Mouse (Mus musculus) bone marrow, adult 2 months (tissue): Measurements from ENCODE around the gene Ifngr2. TPM values are rescaled to one million over a fixed set of nuclear protein-coding genes. Genes with fewer than 3 reads are reported as not detected.

Experiments
- H3K27ac ChIP-seq: fragments of 200-500 bp; 2 replicates; pipeline ENCODE4 v1.5.1; 2012; ENCODE audit warnings: low read depth, mild to moderate bottlenecking, control low read depth, inconsistent platforms, low read length; ENCODE audit not compliant: control insufficient read depth, poor library complexity, insufficient read depth
- H3K4me1 ChIP-seq: fragments of 200-500 bp; 2 replicates; pipeline ENCODE4 v1.6.1; 2011; ENCODE audit warnings: low read length; ENCODE audit not compliant: control insufficient read depth, insufficient read depth
- H3K4me3 ChIP-seq: fragments of 200-500 bp; replicated peaks from 2 replicates; pipeline ENCODE3; 2011; ENCODE audit warnings: mild to moderate bottlenecking, low read depth, low read length, control low read depth; ENCODE audit not compliant: control insufficient read depth
- CTCF ChIP-seq: fragments of 200-500 bp; IDR thresholded peaks from 2 replicates; pipeline ENCODE4 v1.5.1; 2011; ENCODE audit warnings: low read length, control low read depth; ENCODE audit not compliant: control insufficient read depth, insufficient read depth
- POLR2A ChIP-seq: fragments of 200-500 bp; IDR thresholded peaks from 2 replicates; pipeline ENCODE4 v1.6.1; 2011; ENCODE audit warnings: low read depth, mild to moderate bottlenecking, control low read depth, low read length, borderline replicate concordance; ENCODE audit not compliant: control insufficient read depth
- WGBS: fragments of 180-500 bp; shearing (Covaris S2); methylation state at CpG from one replicate; pipeline ENCODE4 v1.1.7; 2018; 5-methylcytosine and 5-hydroxymethylcytosine counted together
- polyA plus RNA-seq: library from polyadenylated mRNA; stranded (reverse); fragments of >200 nt; gene quantifications from 2 replicates; pipeline ENCODE4 v1.2.4, GENCODE M21; 2011; ENCODE audit warnings: low replicate concordance; ENCODE audit not compliant: missing spikeins, insufficient read depth, insufficient read length

The Ifngr2 gene
- polyA plus RNA-seq, 1 experiment: 27.7 TPM

DNA sequence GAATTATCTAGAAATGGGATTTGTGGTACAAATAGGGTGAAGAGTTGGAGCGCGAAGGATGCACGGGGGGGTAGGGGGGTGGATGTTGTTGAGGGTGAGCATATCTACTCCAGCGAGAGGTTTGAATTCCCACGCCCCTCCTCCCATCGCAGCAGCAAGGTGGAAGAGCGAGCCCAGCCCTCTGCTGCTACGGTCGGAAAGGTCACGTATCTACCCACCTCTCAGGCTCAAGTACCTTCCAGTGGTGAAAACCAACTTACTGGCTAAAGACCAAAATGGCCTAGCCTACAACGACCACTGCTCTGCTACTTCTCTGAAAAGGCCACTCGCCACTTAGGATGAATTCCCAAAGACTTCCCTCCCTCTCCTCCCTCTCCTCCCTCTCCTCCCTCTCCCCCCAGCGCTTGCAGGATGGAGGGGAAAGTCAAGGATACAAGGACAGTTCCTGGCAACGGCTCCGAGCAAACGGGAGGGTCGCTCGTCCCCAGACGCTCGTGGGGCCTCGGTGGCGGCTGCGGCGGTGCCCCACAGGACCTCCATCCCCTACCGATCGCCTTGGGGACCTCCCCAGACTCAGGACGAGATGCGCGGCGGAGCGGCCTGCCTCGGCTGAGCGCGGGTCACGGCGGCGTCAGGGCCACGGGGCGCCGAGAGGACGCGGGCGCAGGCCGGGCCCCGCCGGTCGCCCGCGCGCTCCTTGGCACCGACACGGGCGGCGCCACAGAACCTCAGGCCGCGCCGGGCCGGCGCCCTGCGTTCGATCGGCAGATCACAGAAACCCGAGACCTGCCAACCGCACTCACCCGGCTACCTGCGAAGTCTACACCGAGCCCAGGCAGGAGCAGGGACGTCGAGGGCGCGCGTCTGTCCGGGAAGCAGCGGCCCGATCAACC lies 50.2 kb downstream of the Ifngr2 start:
- Histone ChIP-seq H3K4me3 (peak overlapping the region; percentile 69), H3K27ac (peak overlapping the region; percentile 83), H3K4me1 (peaks cover 5% of the 10 kb centered on the region)
- TF ChIP-seq CTCF: no peak
- TF ChIP-seq POLR2A: peak; percentile 68; the same call in 1 of the 2 replicates
- under 1% methylated on average over 75 of the region's 75 CpGs for WGBS

DNA sequence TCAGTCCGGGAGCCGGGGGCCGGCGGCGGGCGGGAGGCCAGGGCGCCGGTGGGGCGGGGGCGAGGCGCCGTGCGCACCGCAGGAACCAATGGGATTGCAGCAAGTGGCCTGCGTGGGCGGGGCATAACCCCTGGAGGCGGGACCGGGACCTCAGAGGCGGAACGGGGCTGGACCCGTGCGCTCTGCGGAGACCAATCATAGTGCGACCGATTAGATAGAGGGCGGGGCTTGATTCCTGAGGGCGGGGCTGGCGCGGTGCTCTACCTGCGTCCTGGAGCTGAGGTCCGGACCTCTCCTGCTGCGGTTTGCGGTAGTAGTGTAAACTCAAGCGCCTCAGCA lies 50.8 kb downstream of the Ifngr2 start, which contains the start of gene Tmem50b:
Tmem50b (minus strand) TSS at position 129 of the 339 bp plus-strand sequence.
- peaks cover 5% of the 10 kb centered on the region for H3K4me1 ChIP-seq
- TF ChIP-seq POLR2A (no peak), CTCF (no peak)
- under 1% methylated on average over 34 of the region's 34 CpGs for WGBS
- H3K4me3 ChIP-seq: peak within 1 kb of the TSS; percentile 69
- peak within 1 kb of the TSS; percentile 83 for H3K27ac ChIP-seq

DNA sequence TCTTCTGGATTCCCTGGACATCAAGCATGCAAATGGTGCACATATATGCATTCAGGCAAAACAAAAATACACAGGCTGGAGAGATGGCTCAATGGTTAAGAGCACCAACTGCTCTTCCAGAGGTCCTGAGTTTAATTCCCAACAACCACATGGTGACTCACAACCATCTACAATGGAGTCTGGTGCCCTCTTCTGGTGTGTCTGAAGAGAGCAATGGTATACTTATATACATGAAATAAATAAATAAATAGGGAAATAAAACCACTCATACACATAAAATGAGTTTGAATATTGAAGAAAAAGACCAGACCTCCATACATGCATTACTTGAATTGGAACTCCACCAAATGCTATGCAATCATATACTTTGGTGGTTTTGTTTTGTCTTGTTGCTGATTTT lies 52.4 kb downstream of the Ifngr2 start:
- no peak overlapping the region for H3K4me3 ChIP-seq
- peaks cover 5% of the 10 kb centered on the region for H3K4me1 ChIP-seq
- TF ChIP-seq CTCF: no peak
- no peak for TF ChIP-seq POLR2A
- H3K27ac ChIP-seq: no peak overlapping the region

DNA sequence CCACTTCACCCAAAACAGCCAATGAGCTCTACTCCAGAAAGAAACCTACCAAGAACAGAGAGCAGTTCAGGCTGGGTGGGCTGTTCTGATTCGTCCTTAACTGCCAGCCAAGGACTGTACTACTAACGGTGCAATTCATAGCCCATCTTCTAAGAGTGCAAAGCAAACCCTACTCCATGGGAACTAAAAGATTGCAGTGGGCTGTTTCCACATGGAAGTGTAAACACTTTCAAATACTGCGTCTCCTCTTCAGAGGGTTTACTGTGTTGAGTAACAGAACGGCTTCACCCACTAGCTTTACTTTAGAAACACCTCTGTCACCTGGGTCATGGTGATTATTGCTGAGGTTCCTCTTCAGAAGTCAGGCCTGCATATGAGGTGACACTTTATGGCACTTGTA lies 54.2 kb downstream of the Ifngr2 start:
- 52% methylated on average over 4 of the region's 4 CpGs for WGBS
- no peak overlapping the region for H3K27ac ChIP-seq
- no peak for TF ChIP-seq POLR2A
- no peak for TF ChIP-seq CTCF
- peaks cover 5% of the 10 kb centered on the region for H3K4me1 ChIP-seq
- no peak overlapping the region for H3K4me3 ChIP-seq

DNA sequence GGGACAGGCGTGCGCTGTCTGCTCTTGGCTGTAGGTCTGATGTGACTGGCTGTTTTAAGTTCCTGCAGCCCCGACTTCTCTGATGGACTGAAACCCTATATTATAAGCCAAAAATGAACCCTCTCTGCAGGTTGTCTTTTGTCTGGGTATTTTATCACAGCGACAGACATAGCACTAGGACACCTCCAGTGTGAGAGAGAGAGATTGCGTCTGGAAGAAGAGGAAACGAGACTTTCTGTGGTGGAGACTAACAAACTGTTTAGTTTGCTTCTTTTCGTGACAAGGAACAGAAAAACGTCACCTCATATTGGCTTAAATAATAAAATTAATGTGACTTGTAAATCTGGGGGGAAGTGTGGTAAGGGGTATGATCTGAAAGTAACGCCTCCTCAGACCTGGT lies 54.8 kb downstream of the Ifngr2 start:
- TF ChIP-seq CTCF: no peak
- no peak for TF ChIP-seq POLR2A
- Histone ChIP-seq H3K27ac (peak overlapping the region; percentile 57; the same call in 1 of the 2 replicates), H3K4me1 (peaks cover 5% of the 10 kb centered on the region), H3K4me3 (no peak overlapping the region)
- WGBS: 27% methylated on average over 9 of the region's 9 CpGs

DNA sequence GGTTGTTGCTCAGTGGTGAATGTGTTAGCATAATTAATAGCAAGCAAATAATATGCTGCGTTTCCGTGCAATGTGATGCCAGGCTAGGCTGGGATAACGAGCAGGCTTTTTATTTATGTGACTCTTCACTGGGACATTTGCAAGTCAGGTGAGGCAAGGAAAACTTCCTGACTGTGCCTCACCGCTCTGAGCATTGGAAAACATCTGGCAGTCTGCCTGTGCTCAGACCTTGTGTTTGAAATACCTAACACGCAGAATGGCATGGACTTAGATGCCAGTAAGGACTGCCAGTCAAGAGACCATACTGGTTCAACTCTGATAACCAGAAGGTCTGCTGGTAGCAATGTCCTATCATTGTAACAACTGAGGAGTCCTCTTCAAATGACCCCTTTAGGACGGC lies 58.3 kb downstream of the Ifngr2 start:
- TF ChIP-seq POLR2A (no peak), CTCF (no peak)
- H3K4me3 ChIP-seq: no peak overlapping the region
- H3K27ac ChIP-seq: no peak overlapping the region
- 90% methylated on average over 6 of the region's 6 CpGs for WGBS
- peaks cover 5% of the 10 kb centered on the region for H3K4me1 ChIP-seq

DNA sequence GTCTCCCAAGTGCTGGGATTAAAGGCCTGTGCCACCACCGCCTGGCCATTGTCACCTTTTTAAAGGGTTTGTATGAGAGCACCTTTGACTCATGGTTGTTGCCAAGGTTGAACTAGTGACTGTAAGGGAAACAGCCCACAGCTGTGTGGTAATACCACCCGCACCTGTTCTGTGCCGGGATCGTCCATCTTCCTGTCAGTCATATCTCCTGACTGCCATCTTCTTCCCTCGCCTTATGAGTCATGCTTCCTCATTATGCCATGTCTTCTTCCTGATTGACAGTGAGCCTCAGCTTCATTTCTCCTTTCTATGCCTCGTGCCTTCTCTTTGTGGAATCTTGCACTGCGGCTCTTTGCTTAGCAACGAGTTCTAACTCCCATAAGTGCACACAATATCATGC lies 60.1 kb downstream of the Ifngr2 start:
- no peak overlapping the region for H3K4me3 ChIP-seq
- no peaks in the 10 kb centered on the region; the same call in 1 of the 2 replicates for H3K4me1 ChIP-seq
- no peak overlapping the region for H3K27ac ChIP-seq
- 35% methylated on average over 8 of the region's 8 CpGs for WGBS
- TF ChIP-seq CTCF (no peak), POLR2A (no peak)

DNA sequence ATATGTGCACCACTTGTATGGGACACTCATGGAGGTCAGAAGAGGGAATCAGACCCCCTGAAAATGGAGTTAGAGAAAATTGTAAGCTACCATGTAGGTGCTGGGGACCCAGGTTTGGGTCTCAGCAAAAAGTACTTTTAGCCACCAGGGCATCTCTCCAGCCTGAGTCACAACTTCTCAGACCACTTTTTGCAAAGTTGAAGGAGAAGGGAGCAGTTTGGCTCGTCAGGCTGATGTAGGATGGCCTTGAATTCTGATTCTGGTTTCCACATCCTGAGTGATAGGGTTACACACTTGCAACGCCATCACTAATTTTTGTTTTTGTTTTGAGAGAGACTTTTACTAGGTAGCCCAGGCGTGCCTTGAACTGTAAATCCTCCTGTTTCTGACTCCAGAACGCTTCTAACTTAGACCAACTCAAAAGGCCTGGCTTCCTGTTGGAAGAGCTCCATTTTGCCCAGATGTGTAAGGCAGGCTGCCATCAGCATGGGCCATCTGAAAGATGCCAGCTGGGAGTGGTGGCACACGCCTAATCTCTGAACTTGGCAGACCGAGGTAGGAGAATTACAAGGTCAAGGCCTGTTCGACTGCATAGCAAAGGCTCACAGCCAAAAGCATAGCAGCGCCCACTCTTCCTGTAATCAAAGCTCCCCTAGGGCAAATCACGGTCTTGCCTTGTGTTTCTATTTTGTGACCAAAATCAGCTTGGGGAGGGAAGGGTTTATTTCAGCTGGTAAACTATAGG lies 62.8 kb downstream of the Ifngr2 start:
- H3K4me1 ChIP-seq: peaks cover 3% of the 10 kb centered on the region; the same call in 1 of the 2 replicates
- H3K27ac ChIP-seq: no peak overlapping the region
- no peak for TF ChIP-seq CTCF
- no peak for TF ChIP-seq POLR2A
- WGBS: 64% methylated on average over 9 of the region's 9 CpGs
- no peak overlapping the region for H3K4me3 ChIP-seq
